Mouse (Mus musculus): ENCODE data around the gene Defb23.

GRCm38 (mm10) chr2:152413158-152413764, 51.2 kb downstream of the Defb23 start:
- no peak for TF ChIP-seq POLR2A (IDR thresholded peaks at IDR 0.05; ENCODE audit: borderline replicate concordance, insufficient read depth, low read length)
- TF ChIP-seq CTCF (IDR thresholded peaks at IDR 0.05; ENCODE audit: borderline replicate concordance, insufficient read depth, low read depth, low read length), result no peak

Measured in cerebellum, adult 2 months (tissue).